Comparison of ENCODE assay signal across 8 mouse cellular contexts in genomic region chr9:50774991-50775612, GRCm38 (mm10). TPM values are rescaled to one million over a fixed set of nuclear protein-coding genes. Genes with fewer than 3 reads are reported as not detected.
A peak's percentile ranks its signal among the peaks of the same experiment; 100 is the strongest.
DNase-seq lines count a peak whose midpoint lies in the region; ATAC-seq lines count a peak whose summit lies in the region.

Gene Alg9 (plus strand): TSS chr9:50775019.
Gene 1110032A03Rik (minus strand): TSS chr9:50775520.

- no peaks in the 10 kb centered on the region for H3K9me3 ChIP-seq in hindbrain, embryonic 16.5 days (ENCODE audit: control insufficient read depth, low read length)

- peak within 1 kb of the TSS; percentile 95 for H3K27ac ChIP-seq in hindbrain, embryonic 16.5 days (ENCODE audit: low read depth, low read length)
- H3K27ac ChIP-seq in macrophage, result peak within 1 kb of the TSS; percentile 65

- 1% methylated on average over 50 of the region's 51 CpGs for WGBS in hindbrain, embryonic 16.5 days
- under 1% methylated on average over 50 of the region's 51 CpGs for WGBS in macrophage (ENCODE audit: missing documents)

- H3K4me1 ChIP-seq in hindbrain, embryonic 16.5 days (ENCODE audit: control insufficient read depth, insufficient read depth, low read depth, low read length), result peaks cover 15% of the 10 kb centered on the region

- peak within 1 kb of the TSS; percentile 97 for H3K9ac ChIP-seq in hindbrain, embryonic 16.5 days (ENCODE audit: low read depth, low read length)

- peak within 1 kb of the TSS; percentile 86 for H3K4me2 ChIP-seq in hindbrain, embryonic 16.5 days (ENCODE audit: low read length)

- no peaks in the 10 kb centered on the region for H3K27me3 ChIP-seq in hindbrain, embryonic 16.5 days (replicated peaks; ENCODE audit: control insufficient read depth, insufficient read depth, low read length)

- peak; percentile 88 for ATAC-seq in hindbrain, embryonic 16.5 days

- no peaks in the 10 kb centered on the region; the same call in 1 of the 2 replicates for H3K79me2 ChIP-seq in macrophage (ENCODE audit: inconsistent target)

- DNase-seq in R1 (ENCODE audit: low read depth, low spot score), result peak; percentile 86
- peak; percentile 93 to 96 for DNase-seq in cerebellum, postnatal 36 days
- peak; percentile 89 for DNase-seq in gastrocnemius, adult 18-20 months (ENCODE audit: low spot score)
- peak; percentile 92 for DNase-seq in left cerebral cortex, adult 18-20 months (ENCODE audit: low spot score in 2 of 2)
- peak; percentile 90 for DNase-seq in right cerebral cortex, adult 18-20 months
- peak; percentile 65 for DNase-seq in urinary bladder, postnatal 10 days (ENCODE audit: low spot score)

- peaks cover 4% of the 10 kb centered on the region; the same call in 1 of the 2 replicates for H3K36me3 ChIP-seq in hindbrain, embryonic 16.5 days (ENCODE audit: control insufficient read depth, insufficient read depth, low read length)
- H3K36me3 ChIP-seq in macrophage (ENCODE audit: inconsistent target), result no peaks in the 10 kb centered on the region

- peak within 1 kb of the TSS; percentile 95 for H3K4me3 ChIP-seq in hindbrain, embryonic 16.5 days (ENCODE audit: low read length)
- H3K4me3 ChIP-seq in macrophage (ENCODE audit: inconsistent target), result peak within 1 kb of the TSS; percentile 48

RNA-seq across cellular contexts. Expression of gene Alg9, which starts in this region (rescaled TPM):
- 10 to 100 TPM; 10.3 to 10.8 TPM for total RNA-seq in gastrocnemius, adult 18-20 months (2021)
- 57.9 and 65.7 TPM in 2 replicates for polyA plus RNA-seq in hindbrain, embryonic 16.5 days (2015; fragmentation: Nextera tagmentation; extraction: Ambion mirVana)
- 10 to 100 TPM; 24.5 to 32.6 TPM for total RNA-seq in left cerebral cortex, adult 18-20 months (2021)
- total RNA-seq in macrophage (2018; cell fraction: chromatin; rRNA removed), result 10 to 100 TPM in 23 of 26 experiments, 1 to 10 TPM in 3; 5.0 to 30.0 (median 14.1) TPM
- 10 to 100 TPM; 12.9 to 23.8 (median 18.5) TPM for total RNA-seq in macrophage (2018; cell fraction: cytosol; rRNA removed)
- total RNA-seq in macrophage (2018; cell fraction: nucleus; rRNA removed), result 10 to 100 TPM in 25 of 26 experiments, 1 to 10 TPM in 1; 9.8 to 20.5 (median 14.9) TPM
- 15.2 to 18.8 TPM (median 15.5 TPM) in 3 replicates for polyA plus RNA-seq in macrophage (2018)

RNA-seq across cellular contexts. Expression of gene 1110032A03Rik, which starts in this region (rescaled TPM):
- total RNA-seq in gastrocnemius, adult 18-20 months (2021), result 10 to 100 TPM; 13.7 to 18.9 TPM
- polyA plus RNA-seq in hindbrain, embryonic 16.5 days (2015; fragmentation: Nextera tagmentation; extraction: Ambion mirVana), result 57.7 and 61.7 TPM in 2 replicates
- 10 to 100 TPM; 33.6 to 37.6 TPM for total RNA-seq in left cerebral cortex, adult 18-20 months (2021)
- total RNA-seq in macrophage (2018; cell fraction: chromatin; rRNA removed), result 10 to 100 TPM in 8 of 26 experiments, 1 to 10 TPM in 18; 1.6 to 25.2 (median 6.7) TPM
- total RNA-seq in macrophage (2018; cell fraction: cytosol; rRNA removed), result 10 to 100 TPM; 13.7 to 32.0 (median 18.3) TPM
- 10 to 100 TPM in 7 of 26 experiments, 1 to 10 TPM in 19; 1.5 to 19.7 (median 7.3) TPM for total RNA-seq in macrophage (2018; cell fraction: nucleus; rRNA removed)
- 11.0 to 58.1 TPM (median 28.0 TPM) in 3 replicates for polyA plus RNA-seq in macrophage (2018)

Comparison
In these comparisons a context has a peak if more than half of its experiments do, and no peak if none do; other contexts are left out.
1. Peak in every context shown above with its lines: DNase-seq, ATAC-seq, H3K4me3 ChIP-seq and H3K27ac ChIP-seq.